Mouse (Mus musculus) gastrocnemius, postnatal 4 days (tissue): Measurements from ENCODE around the gene Zfp61. TPM values are rescaled to one million over a fixed set of nuclear protein-coding genes. Genes with fewer than 3 reads are reported as not detected.
"Not testable (repeated sequence)": the region's sequence is repeated elsewhere in the genome, so short reads cannot be mapped to it uniquely, and the experiment has no call there.

Experiments used
- DNase-seq, 2 experiments: peaks; one replicate each; pipeline ENCODE4 v3.0.0; 2021 to 2022; ENCODE audit warnings: low spot score in 2 of 2, mixed read lengths in 2 of 2
- total RNA-seq, 2 experiments: library from RNA; stranded (reverse); gene quantifications; 2 replicates each; pipeline ENCODE4 v1.2.3; 2021

Gene Zfp61
- total RNA-seq, 2 experiments from 2014 or later = 8.7 to 8.9 TPM

- no peak for DNase-seq
These were observed 2.4 kb downstream of the Zfp61 start for GRCm38 (mm10) chr7:24298635-24298972.

DNA sequence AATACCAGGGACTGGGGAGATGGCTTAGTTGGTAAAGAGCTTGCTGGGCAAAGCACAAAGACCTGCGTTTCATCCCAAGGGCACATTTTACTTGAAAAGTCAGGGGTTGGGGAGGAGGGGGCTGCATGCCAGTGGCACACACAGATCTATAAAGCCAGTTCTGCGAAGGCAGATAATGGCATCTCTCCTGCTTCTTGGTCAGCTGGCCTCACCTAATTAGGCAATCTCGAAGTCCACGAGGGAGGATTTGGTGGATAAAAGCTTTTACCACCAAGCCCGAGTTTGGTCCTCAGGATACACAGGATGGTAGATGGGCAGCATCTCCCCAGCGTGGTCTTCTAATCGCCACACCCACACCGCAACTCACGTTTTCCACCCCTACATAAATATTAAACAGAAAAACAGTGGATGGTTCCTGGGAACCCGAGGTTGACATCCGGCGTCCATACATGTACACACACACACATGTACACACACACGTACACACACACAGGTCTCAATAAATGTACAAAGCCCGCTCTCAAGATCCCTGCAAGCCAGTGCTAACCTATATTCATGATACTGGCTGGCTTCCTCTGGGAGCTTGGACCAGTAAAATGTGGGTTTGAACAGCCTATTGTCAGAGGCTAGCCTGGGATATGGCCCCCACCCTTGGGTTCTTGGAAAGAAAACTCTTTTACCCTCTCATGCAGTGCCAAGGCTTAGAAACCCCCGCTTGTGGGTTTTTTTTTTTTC, 3.5 kb downstream of the Zfp61 start:
- DNase-seq = no peak

DNA sequence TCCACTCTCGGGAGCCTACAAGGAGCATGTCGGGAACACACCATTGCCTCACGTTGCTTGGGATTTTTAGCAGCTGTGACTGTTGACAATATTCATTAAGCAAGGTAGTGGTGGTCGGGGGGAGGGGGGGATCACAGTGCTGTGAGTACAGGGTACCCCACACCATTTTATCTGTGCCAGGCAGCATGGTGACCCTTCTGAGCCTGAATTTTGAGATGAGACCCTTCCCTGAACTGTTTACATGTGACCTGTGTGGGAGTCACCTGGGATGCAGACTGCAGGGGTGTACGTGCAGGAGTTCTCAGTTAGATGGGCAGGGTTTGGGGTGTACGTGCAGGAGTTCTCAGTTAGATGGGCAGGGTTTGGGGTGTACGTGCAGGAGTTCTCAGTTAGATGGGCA, 4.6 kb downstream of the Zfp61 start:
- no peak for DNase-seq

- no peak for DNase-seq
These were observed 5.7 kb downstream of the Zfp61 start for GRCm38 (mm10) chr7:24295376-24295775.

GRCm38 (mm10) chr7:24294763-24295162, 6.3 kb downstream of the Zfp61 start:
- no peak for DNase-seq

GRCm38 (mm10) chr7:24293061-24293851, 7.8 kb downstream of the Zfp61 start:
- DNase-seq = no peak

- DNase-seq = no peak
These were observed 9.5 kb downstream of the Zfp61 start for GRCm38 (mm10) chr7:24291387-24292090.

GRCm38 (mm10) chr7:24290106-24290693, 10.8 kb downstream of the Zfp61 start:
- no peak for DNase-seq

- no peak for DNase-seq
These were observed 12.5 kb downstream of the Zfp61 start for GRCm38 (mm10) chr7:24288512-24288911.

DNA sequence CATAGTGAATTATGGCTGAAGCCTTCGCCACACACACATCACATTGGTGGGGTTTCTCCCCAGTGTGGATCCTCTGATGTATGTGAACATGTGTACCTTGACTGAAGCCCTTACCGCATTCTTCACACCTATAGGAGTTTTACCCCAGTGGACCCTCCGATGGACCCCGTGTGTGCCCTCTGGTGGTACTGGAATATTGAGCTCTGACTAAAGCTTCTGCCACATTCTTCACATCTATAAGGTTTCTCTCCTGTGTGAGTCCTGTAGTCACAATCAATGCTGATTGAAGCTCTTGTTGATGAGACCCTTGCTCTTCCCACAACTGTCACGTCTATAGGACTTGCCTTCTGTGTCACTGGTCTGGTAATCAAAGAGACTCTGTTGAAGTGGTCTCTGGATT, 13.4 kb downstream of the Zfp61 start:
- DNase-seq = peak in 1 of 2 experiments; percentile 10

DNA sequence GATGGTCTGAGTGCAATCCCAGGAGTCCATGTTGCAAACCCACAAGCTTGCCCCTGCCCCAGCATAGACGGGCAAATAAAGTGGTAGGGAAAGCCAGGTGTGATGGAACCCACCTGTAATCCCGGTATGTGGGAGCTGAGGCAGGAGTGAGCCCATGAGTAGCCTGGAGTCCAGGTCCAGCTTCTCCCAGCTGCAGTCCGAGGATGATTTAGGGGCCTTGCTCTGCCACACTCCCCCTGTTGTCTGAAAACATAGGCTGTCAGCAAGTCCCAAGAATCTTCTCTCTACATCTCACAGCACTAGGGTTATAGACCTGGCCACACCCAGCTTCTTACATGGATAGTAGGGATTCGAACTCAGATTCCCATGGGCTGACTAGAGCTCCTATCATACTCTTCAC, 14.1 kb downstream of the Zfp61 start:
- no peak for DNase-seq

- DNase-seq = no peak
These were observed 14.9 kb downstream of the Zfp61 start for GRCm38 (mm10) chr7:24286090-24286489.

- DNase-seq = peak in 1 of 2 experiments; percentile 8
These were observed 20.2 kb downstream of the Zfp61 start for GRCm38 (mm10) chr7:24280858-24281145.

DNA sequence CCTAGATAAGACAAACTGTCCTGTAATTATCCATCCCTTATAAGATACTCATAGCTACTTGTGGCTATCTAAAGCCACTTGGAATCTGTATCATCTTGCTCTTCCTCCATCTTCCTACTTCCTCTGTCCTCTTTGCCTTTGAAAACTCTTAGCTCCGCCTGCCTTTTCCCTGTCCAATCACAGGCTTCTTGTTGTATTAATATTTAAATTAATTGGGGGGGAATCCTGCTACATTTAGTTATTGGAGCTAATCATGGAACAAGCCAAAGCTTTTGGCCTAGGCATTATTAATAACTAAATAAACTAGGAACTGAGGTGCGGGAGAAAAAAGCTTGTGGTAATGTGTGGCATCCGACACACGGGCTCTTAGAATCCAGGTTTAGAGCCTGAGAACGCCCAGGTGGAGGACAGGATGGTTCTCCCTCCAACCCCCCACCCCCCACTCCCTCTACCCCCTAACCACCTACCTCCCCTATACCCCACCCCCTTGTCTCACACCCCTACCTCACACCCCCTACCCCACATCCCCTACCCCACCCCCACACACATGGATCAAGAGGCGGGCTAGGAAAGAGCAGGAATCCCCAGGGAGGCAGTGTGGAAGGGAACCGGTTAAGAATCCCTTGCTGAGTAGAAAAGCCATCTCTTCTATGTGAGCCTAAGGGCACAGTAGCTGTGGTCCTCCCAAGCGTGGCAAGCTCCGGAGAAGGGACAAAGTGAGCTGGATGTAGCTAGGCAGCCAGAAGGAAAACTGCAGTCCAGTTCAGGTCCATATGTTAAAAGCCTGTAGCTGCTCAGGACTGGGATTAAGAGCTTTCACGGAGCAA, 20.8 kb downstream of the Zfp61 start:
- DNase-seq = peak in 1 of 2 experiments; percentile 4

GRCm38 (mm10) chr7:24278771-24279170, 22.3 kb downstream of the Zfp61 start:
- DNase-seq = not testable (repeated sequence)

DNA sequence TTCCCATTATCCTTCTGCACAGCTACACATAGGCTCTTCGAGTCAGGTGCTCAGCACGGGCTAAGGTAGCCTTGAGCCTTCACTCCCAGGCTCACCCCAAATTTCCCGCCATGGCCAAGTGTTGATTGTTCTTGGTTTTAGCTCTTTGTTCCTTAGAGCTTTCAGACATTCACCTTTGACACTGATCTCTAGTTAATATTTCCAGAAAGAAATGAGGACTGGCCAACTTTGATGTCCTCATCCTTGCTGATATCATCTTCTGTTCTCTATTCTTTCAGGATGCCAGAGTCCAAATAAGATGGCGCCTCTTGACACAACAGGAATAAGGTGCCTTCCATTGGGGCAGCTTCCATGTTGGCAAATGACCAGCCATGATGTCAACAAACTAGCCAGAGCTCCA, 26.6 kb downstream of the Zfp61 start:
- DNase-seq = no peak

- no peak for DNase-seq
These were observed 29.8 kb downstream of the Zfp61 start for GRCm38 (mm10) chr7:24271191-24271590.

- peak; percentile 28 to 69 for DNase-seq
These were observed 30.8 kb downstream of the Zfp61 start, which contains the start of gene Zfp93 for GRCm38 (mm10) chr7:24270288-24270672. Gene Zfp93, plus strand, starts transcription at chr7:24270420.

- no peak for DNase-seq
These were observed 31.3 kb downstream of the Zfp61 start for GRCm38 (mm10) chr7:24269667-24270287.

GRCm38 (mm10) chr7:24269256-24269655, 31.8 kb downstream of the Zfp61 start:
- no peak for DNase-seq
